Mouse (Mus musculus) heart, embryonic 15.5 days (tissue): ENCODE results near the gene Tmem80. TPM values are rescaled to one million over a fixed set of nuclear protein-coding genes. Genes with fewer than 3 reads are reported as not detected.

Experiments
- ATAC-seq: fragments of 200-750 bp; cut with Nextera tagmentation; replicated peaks from 2 replicates; pipeline ENCODE4 v1.8.0; 2017; ENCODE audit warnings: low read depth, moderate TSS enrichment; ENCODE audit not compliant: insufficient number of reproducible peaks, insufficient read depth, low FRiP score
- H3K27ac ChIP-seq: fragments of 300-500 bp; sonication (generic); 2 replicates; pipeline ENCODE4 v1.5.1; 2015; ENCODE audit warnings: mild to moderate bottlenecking, inconsistent platforms
- H3K27me3 ChIP-seq: fragments of 300-500 bp; sonication (generic); 2 replicates; pipeline ENCODE4 v1.6.1; 2015; ENCODE audit warnings: inconsistent platforms
- H3K36me3 ChIP-seq: fragments of 300-500 bp; sonication (generic); 2 replicates; pipeline ENCODE4 v1.6.1; 2015; ENCODE audit warnings: mild to moderate bottlenecking, inconsistent platforms
- H3K4me1 ChIP-seq: fragments of 300-500 bp; sonication (generic); replicated peaks from 2 replicates; pipeline ENCODE4 v1.6.1; 2015; ENCODE audit warnings: inconsistent platforms
- H3K4me2 ChIP-seq: fragments of 300-500 bp; sonication (generic); 2 replicates; pipeline ENCODE4 v1.6.1; 2015; ENCODE audit warnings: inconsistent platforms, mild to moderate bottlenecking, moderate library complexity
- H3K4me3 ChIP-seq: fragments of 300-500 bp; sonication (generic); 2 replicates; pipeline ENCODE4 v1.5.1; 2015; ENCODE audit warnings: mild to moderate bottlenecking, inconsistent platforms
- H3K9ac ChIP-seq: fragments of 300-500 bp; sonication (generic); 2 replicates; pipeline ENCODE4 v1.6.1; 2015; ENCODE audit warnings: mild to moderate bottlenecking, inconsistent platforms
- H3K9me3 ChIP-seq: fragments of 300-500 bp; sonication (generic); replicated peaks from 2 replicates; pipeline ENCODE4 v1.6.1; 2016; ENCODE audit warnings: inconsistent platforms
- WGBS: fragments of 180-500 bp; shearing (Covaris S2); methylation state at CpG from one replicate; pipeline ENCODE4 v1.1.7; 2015; ENCODE audit warnings: mixed read lengths; 5-methylcytosine and 5-hydroxymethylcytosine counted together
- polyA plus RNA-seq: library from polyadenylated mRNA; unstranded; fragments of >200 nt; fragmentation: Nextera tagmentation; extraction: Ambion mirVana; gene quantifications from 2 replicates; pipeline ENCODE4 v1.2.1, GENCODE M21; 2015

The Tmem80 gene
- polyA plus RNA-seq, 1 experiment from 2014 or later = 29.3 TPM

GRCm38 (mm10) chr7:141363106-141363751, 35.7 kb downstream of the Tmem80 start:
- H3K9me3 ChIP-seq = no peaks in the 10 kb centered on the region
- no peak overlapping the region for H3K9ac ChIP-seq
- H3K27ac ChIP-seq = no peak overlapping the region
- no peak for ATAC-seq
- no peak overlapping the region for H3K4me2 ChIP-seq
- 0 out of 2 replicates have a peak, but pooled peaks cover 2% of the 10 kb centered on the region for H3K4me1 ChIP-seq
- no peak overlapping the region for H3K4me3 ChIP-seq
- 50% methylated on average over 4 of the region's 4 CpGs for WGBS
- peaks cover 38% of the 10 kb centered on the region for H3K27me3 ChIP-seq
- no peaks in the 10 kb centered on the region for H3K36me3 ChIP-seq

- WGBS = 53% methylated on average over 2 of the region's 2 CpGs
- ATAC-seq = no peak
- Histone ChIP-seq H3K4me2 (no peak overlapping the region), H3K27ac (no peak overlapping the region), H3K36me3 (no peaks in the 10 kb centered on the region), H3K4me3 (no peak overlapping the region), H3K9ac (no peak overlapping the region), H3K4me1 (0 out of 2 replicates have a peak, but pooled peaks cover 2% of the 10 kb centered on the region), H3K27me3 (peaks cover 38% of the 10 kb centered on the region), H3K9me3 (no peaks in the 10 kb centered on the region)
These were observed 36.2 kb downstream of the Tmem80 start for GRCm38 (mm10) chr7:141363752-141364125.

DNA sequence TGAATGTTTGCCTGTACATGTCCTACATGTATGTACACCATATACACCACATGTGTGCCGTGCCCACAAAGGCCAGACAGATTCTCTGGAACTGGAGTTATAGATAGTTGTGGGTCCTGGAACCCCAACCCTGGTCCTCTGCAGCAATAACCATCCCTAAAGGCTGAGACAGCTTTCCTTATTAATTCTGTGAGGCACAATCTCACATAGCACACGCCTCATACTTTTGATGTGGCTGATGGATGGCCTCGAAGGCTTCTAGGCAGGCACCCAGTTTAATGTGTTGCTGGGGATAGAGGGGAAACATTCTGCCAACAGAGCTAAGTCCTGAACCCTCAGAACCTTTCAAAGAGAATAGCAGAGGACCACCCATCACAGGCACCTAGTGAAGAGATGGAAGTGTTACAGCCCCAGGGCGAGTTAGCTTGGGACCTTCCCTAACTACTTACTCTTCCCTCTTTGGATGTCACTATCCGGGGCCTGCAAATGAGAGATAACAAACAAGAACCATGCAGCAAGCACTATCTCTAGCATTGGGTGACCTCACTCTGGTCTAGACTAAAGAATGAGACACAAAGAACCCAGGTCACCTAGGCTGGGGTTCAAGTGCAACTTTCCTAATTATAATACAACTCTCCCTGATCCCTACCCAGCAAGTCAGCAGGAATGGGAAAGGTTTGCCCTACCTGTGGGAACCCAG, 37.0 kb downstream of the Tmem80 start:
- no peak overlapping the region for H3K4me3 ChIP-seq
- no peaks in the 10 kb centered on the region for H3K9me3 ChIP-seq
- no peak for ATAC-seq
- H3K4me2 ChIP-seq = no peak overlapping the region
- H3K27ac ChIP-seq = no peak overlapping the region
- no peak overlapping the region for H3K9ac ChIP-seq
- 57% methylated on average over 5 of the region's 5 CpGs for WGBS
- 0 out of 2 replicates have a peak, but pooled peaks cover 2% of the 10 kb centered on the region for H3K4me1 ChIP-seq
- H3K36me3 ChIP-seq = no peaks in the 10 kb centered on the region
- H3K27me3 ChIP-seq = peaks cover 36% of the 10 kb centered on the region

DNA sequence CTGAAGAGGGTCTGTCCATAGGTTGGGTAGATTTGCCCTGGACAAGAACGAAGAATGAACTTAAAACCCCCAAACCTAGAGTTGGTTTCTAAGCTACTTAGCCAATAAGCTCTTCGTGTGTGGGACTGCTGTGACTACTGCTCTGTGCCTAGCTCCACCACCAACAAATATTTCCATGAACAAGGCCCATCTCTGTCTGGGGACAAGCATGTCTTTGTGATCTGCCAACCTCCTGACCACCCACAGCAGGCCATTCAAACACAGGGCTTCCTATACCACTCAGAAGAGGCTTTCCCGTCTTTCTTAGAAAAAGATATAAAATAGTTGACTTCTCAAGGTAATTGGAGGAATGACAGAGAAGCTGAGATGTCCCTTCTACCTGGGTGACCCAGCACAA, 37.5 kb downstream of the Tmem80 start:
- H3K9ac ChIP-seq = no peak overlapping the region
- H3K4me3 ChIP-seq = no peak overlapping the region
- ATAC-seq = no peak
- H3K27me3 ChIP-seq = peaks cover 32% of the 10 kb centered on the region
- H3K9me3 ChIP-seq = no peaks in the 10 kb centered on the region
- 0 out of 2 replicates have a peak, but pooled peaks cover 2% of the 10 kb centered on the region for H3K4me1 ChIP-seq
- no peaks in the 10 kb centered on the region for H3K36me3 ChIP-seq
- no peak overlapping the region for H3K4me2 ChIP-seq
- H3K27ac ChIP-seq = no peak overlapping the region
- 61% methylated on average over 3 of the region's 3 CpGs for WGBS

DNA sequence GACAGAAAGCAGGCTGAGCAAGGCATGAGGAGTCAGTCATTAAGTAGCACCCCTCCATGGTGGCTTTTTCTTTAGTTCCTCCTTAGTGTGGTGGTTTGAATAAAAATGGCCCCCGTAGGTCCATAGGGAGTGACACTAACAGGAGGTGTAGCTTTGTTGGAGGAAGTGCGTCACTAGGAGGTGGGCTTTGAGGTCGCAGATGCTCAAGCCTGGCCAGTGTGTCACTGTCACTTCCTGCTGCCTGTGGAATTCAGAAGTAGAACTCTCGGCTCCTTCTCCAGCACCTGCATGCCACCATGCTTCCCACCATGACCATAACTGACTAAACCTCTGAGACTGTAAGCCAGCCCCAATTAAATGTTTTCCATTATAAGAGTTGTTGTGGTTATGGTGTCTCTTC, 39.8 kb downstream of the Tmem80 start:
- Histone ChIP-seq H3K4me3 (no peak overlapping the region), H3K27me3 (peaks cover 9% of the 10 kb centered on the region), H3K4me1 (no peaks in the 10 kb centered on the region), H3K36me3 (no peaks in the 10 kb centered on the region), H3K4me2 (no peak overlapping the region), H3K9me3 (no peaks in the 10 kb centered on the region), H3K9ac (no peak overlapping the region), H3K27ac (no peak overlapping the region)
- ATAC-seq = no peak
- 75% methylated on average over 4 of the region's 4 CpGs for WGBS

- 64% methylated on average over 5 of the region's 5 CpGs for WGBS
- no peak overlapping the region for H3K4me2 ChIP-seq
- ATAC-seq = no peak
- no peaks in the 10 kb centered on the region for H3K36me3 ChIP-seq
- H3K27me3 ChIP-seq = 0 out of 2 replicates have a peak, but pooled peaks cover 4% of the 10 kb centered on the region
- H3K9me3 ChIP-seq = no peaks in the 10 kb centered on the region
- no peak overlapping the region for H3K27ac ChIP-seq
- no peaks in the 10 kb centered on the region for H3K4me1 ChIP-seq
- H3K4me3 ChIP-seq = no peak overlapping the region
- H3K9ac ChIP-seq = no peak overlapping the region
These were observed 42.4 kb downstream of the Tmem80 start for GRCm38 (mm10) chr7:141369918-141370317.

GRCm38 (mm10) chr7:141371942-141372595, 44.5 kb downstream of the Tmem80 start:
- no peak for ATAC-seq
- Histone ChIP-seq H3K4me3 (no peak overlapping the region), H3K27me3 (no peaks in the 10 kb centered on the region), H3K27ac (no peak overlapping the region), H3K4me1 (no peaks in the 10 kb centered on the region), H3K9me3 (no peaks in the 10 kb centered on the region), H3K36me3 (no peaks in the 10 kb centered on the region), H3K4me2 (no peak overlapping the region), H3K9ac (no peak overlapping the region)
- WGBS = 43% methylated on average over 6 of the region's 6 CpGs

GRCm38 (mm10) chr7:141373611-141374010, 46.1 kb downstream of the Tmem80 start:
- Histone ChIP-seq H3K27me3 (no peaks in the 10 kb centered on the region), H3K36me3 (no peaks in the 10 kb centered on the region), H3K4me1 (no peaks in the 10 kb centered on the region), H3K9me3 (no peaks in the 10 kb centered on the region), H3K4me3 (no peak overlapping the region), H3K9ac (no peak overlapping the region), H3K27ac (no peak overlapping the region), H3K4me2 (no peak overlapping the region)
- 73% methylated on average over 6 of the region's 6 CpGs for WGBS
- no peak for ATAC-seq

- no peak for ATAC-seq
- H3K4me3 ChIP-seq = no peak overlapping the region
- H3K36me3 ChIP-seq = no peaks in the 10 kb centered on the region
- no peaks in the 10 kb centered on the region for H3K9me3 ChIP-seq
- no peak overlapping the region for H3K4me2 ChIP-seq
- no peaks in the 10 kb centered on the region for H3K4me1 ChIP-seq
- no peak overlapping the region for H3K27ac ChIP-seq
- H3K9ac ChIP-seq = no peak overlapping the region
- no peaks in the 10 kb centered on the region for H3K27me3 ChIP-seq
These were observed 46.9 kb downstream of the Tmem80 start for GRCm38 (mm10) chr7:141374399-141374798.

- Histone ChIP-seq H3K9ac (no peak overlapping the region), H3K9me3 (no peaks in the 10 kb centered on the region)
- no peak for ATAC-seq
These were observed 52.0 kb downstream of the Tmem80 start for GRCm38 (mm10) chr7:141379584-141379983.

DNA sequence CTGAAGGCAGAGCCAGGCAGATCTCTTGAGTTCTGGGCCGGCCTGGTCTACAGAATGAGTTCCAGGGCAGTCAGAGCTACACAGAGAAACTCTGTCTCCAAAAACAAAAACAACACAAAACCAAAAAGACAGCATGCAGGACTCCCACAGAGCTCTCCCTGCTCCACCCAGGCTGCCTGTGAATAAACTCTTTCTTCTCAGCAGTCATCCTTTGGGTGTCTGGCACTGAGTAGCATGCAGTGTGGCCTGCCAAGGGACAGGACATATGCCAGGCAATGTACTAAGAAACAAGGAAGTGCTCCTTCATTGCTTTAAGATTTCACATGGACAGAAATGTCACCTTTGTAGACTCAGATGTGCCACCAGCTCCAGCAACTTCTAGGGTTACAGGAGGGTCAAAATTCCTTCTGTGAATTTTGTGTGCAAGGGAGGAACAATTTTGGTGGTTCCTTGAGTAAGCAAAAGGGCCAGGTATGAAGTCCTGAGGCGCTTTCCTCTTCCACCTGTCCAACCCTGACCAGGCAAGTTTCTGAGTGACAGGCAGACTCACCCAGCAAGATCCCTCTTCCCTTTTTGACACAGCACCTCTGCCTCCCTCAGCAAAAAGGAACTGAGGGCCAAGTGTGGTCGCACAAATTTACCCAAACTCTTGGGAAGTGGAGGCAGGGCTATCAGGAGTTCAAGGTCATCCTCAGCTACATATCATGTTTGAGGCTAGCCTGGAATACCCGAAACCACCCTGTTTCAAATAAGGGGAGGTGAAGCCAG, 53.7 kb downstream of the Tmem80 start:
- Histone ChIP-seq H3K27me3 (no peaks in the 10 kb centered on the region), H3K36me3 (no peaks in the 10 kb centered on the region), H3K4me1 (no peaks in the 10 kb centered on the region), H3K4me2 (no peak overlapping the region), H3K9ac (no peak overlapping the region), H3K27ac (no peak overlapping the region), H3K4me3 (no peak overlapping the region), H3K9me3 (no peaks in the 10 kb centered on the region)
- 75% methylated on average over 4 of the region's 4 CpGs for WGBS
- ATAC-seq = no peak

More at GRCm38 (mm10) chr7:141379584-141379983, 52.0 kb downstream of the Tmem80 start:
- no peak overlapping the region for H3K4me3 ChIP-seq
- H3K4me1 ChIP-seq = no peaks in the 10 kb centered on the region
- no peaks in the 10 kb centered on the region for H3K36me3 ChIP-seq
- WGBS = 64% methylated on average over 4 of the region's 4 CpGs
- H3K27me3 ChIP-seq = no peaks in the 10 kb centered on the region
- H3K27ac ChIP-seq = no peak overlapping the region
- no peak overlapping the region for H3K4me2 ChIP-seq
